Mouse (Mus musculus) layer of hippocampus, postnatal 10 days (tissue): Measurements from ENCODE around the gene Themis. TPM values are rescaled to one million over a fixed set of nuclear protein-coding genes. Genes with fewer than 3 reads are reported as not detected.
A peak's percentile ranks its signal among the peaks of the same experiment; 100 is the strongest.

Experiments
- DNase-seq, 2 experiments: peaks; one replicate each; pipeline ENCODE4 v3.0.0; 2021; ENCODE audit warnings: low spot score in 2 of 2
- total RNA-seq, 2 experiments: library from RNA; stranded (reverse); gene quantifications; 2 replicates each; pipeline ENCODE4 v1.2.3; 2021

The Themis gene
- total RNA-seq, 2 experiments from 2014 or later = 0.09 to 0.18 TPM

- no peak for DNase-seq
Observed at GRCm38 (mm10) chr10:28799469-28799868, 131.3 kb downstream of the Themis start.

GRCm38 (mm10) chr10:28805160-28805559, 137.0 kb downstream of the Themis start:
- DNase-seq = no peak

GRCm38 (mm10) chr10:28811928-28812570, 143.9 kb downstream of the Themis start:
- DNase-seq = no peak

GRCm38 (mm10) chr10:28812571-28812936, 144.4 kb downstream of the Themis start:
- DNase-seq = no peak

GRCm38 (mm10) chr10:28816160-28816559, 148.0 kb downstream of the Themis start:
- no peak for DNase-seq

GRCm38 (mm10) chr10:28822320-28822719, 154.2 kb downstream of the Themis start:
- no peak for DNase-seq

- no peak for DNase-seq
Observed at GRCm38 (mm10) chr10:28842605-28843004, 174.4 kb downstream of the Themis start.

GRCm38 (mm10) chr10:28843755-28844717, 175.9 kb downstream of the Themis start:
- peak; percentile 58 to 69 for DNase-seq

- no peak for DNase-seq
Observed at GRCm38 (mm10) chr10:28856154-28856553, 188.0 kb downstream of the Themis start.

- DNase-seq = no peak
Observed at GRCm38 (mm10) chr10:28870580-28871354, 202.6 kb downstream of the Themis start.

- no peak for DNase-seq
Observed at GRCm38 (mm10) chr10:28874605-28875004, 206.4 kb downstream of the Themis start.

- DNase-seq = no peak
Observed at GRCm38 (mm10) chr10:28887643-28888042, 219.5 kb downstream of the Themis start.

GRCm38 (mm10) chr10:28890886-28891285, 222.7 kb downstream of the Themis start:
- no peak for DNase-seq

GRCm38 (mm10) chr10:28898351-28898750, 230.2 kb downstream of the Themis start:
- no peak for DNase-seq
